Mouse (Mus musculus) intestine, postnatal 0 days (tissue): ENCODE measurements around the gene Gucy2d. TPM values are rescaled to one million over a fixed set of nuclear protein-coding genes. Genes with fewer than 3 reads are reported as not detected.

Experiments used
- ATAC-seq: fragments of 200-750 bp; cut with Nextera tagmentation; 2 replicates; pipeline ENCODE4 v1.8.0; 2017; ENCODE audit warnings: mild to moderate bottlenecking, moderate TSS enrichment, moderate library complexity
- H3K27ac ChIP-seq: fragments of 300-500 bp; sonication (generic); 2 replicates; pipeline ENCODE4 v1.5.1; 2014; ENCODE audit warnings: mild to moderate bottlenecking, low read depth, low read length, moderate library complexity
- H3K27me3 ChIP-seq: fragments of 300-500 bp; sonication (generic); replicated peaks from 2 replicates; pipeline ENCODE4 v1.6.1; 2014; ENCODE audit warnings: low read length, mixed read lengths; ENCODE audit not compliant: control insufficient read depth, insufficient read depth
- H3K36me3 ChIP-seq: fragments of 300-500 bp; sonication (generic); 2 replicates; pipeline ENCODE4 v1.6.1; 2014; ENCODE audit warnings: mild to moderate bottlenecking, moderate library complexity; ENCODE audit not compliant: control insufficient read depth, insufficient read depth
- H3K4me1 ChIP-seq: fragments of 300-500 bp; sonication (generic); replicated peaks from 2 replicates; pipeline ENCODE4 v1.6.1; 2014; ENCODE audit warnings: antibody characterized with exemption, low read length, mixed read lengths; ENCODE audit not compliant: control insufficient read depth, insufficient read depth
- H3K4me2 ChIP-seq: fragments of 300-500 bp; sonication (generic); replicated peaks from 2 replicates; pipeline ENCODE4 v1.6.1; 2014; ENCODE audit warnings: low read depth, mild to moderate bottlenecking, moderate library complexity
- H3K4me3 ChIP-seq: fragments of 300-500 bp; sonication (generic); 2 replicates; pipeline ENCODE4 v1.5.1; 2014; ENCODE audit warnings: low read depth, low read length
- H3K9ac ChIP-seq: fragments of 300-500 bp; sonication (generic); 2 replicates; pipeline ENCODE4 v1.6.1; 2014; ENCODE audit warnings: mild to moderate bottlenecking, low read depth, low read length
- H3K9me3 ChIP-seq: fragments of 300-500 bp; sonication (generic); 2 replicates; pipeline ENCODE4 v1.6.1; 2016; ENCODE audit warnings: mixed run types; ENCODE audit not compliant: control insufficient read depth
- CTCF ChIP-seq: sonication (generic); IDR thresholded peaks from 2 replicates; pipeline ENCODE4 v1.5.1; 2016; ENCODE audit warnings: low read depth, mild to moderate bottlenecking, control low read depth, antibody characterized with exemption, moderate library complexity
- WGBS: fragments of 180-500 bp; shearing (Covaris S2); extraction: QIAGEN DNeasy Blood & Tissue Kit; methylation state at CpG from one replicate; pipeline ENCODE4 v1.1.7; 2014; 5-methylcytosine and 5-hydroxymethylcytosine counted together
- polyA plus RNA-seq: library from polyadenylated mRNA; unstranded; fragments of >200 nt; fragmentation: Nextera tagmentation; extraction: Ambion mirVana; gene quantifications from 2 replicates; pipeline ENCODE4 v1.2.1, GENCODE M21; 2015

Gene Gucy2d
- polyA plus RNA-seq, 1 experiment from 2014 or later, result 4.5 TPM

DNA sequence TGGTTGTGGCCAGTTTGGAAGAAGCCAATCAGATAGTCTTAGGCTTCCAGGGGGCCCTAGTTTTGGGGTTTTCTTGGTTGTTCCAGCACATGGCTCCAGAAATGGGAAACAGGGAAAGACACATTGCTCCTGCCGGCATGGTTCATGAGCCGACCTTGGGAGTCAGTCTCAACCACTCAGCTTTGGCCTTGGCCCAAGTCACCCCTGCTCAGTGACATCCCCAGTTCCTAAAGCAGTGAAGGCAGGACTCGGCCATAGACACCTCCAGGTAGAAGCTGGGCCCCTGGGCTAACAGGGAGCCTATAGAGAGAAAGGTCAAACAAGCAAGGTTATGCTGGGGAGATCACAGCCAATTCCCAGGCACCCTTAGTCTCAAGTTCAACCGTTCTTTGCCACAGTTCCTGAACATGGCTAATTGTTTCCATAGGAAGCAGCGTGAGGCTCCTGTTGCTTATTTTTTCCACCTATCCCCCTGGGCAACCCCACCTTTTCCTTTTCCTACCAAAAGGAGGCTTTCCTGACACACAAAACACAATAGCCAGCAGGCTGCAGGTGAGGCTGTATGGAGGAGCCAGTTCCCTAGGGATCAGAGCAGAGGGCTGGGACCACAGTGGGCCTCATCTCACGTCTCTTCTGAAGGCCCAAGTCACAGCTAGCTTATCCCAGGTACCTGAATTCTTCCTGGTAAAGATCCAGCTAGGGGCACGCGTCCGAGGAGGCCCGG is 14.3 kb downstream of the Gucy2d start:
- no peaks in the 10 kb centered on the region for H3K27me3 ChIP-seq
- no peak overlapping the region for H3K9ac ChIP-seq
- WGBS, result 62% methylated on average over 10 of the region's 10 CpGs
- H3K27ac ChIP-seq, result no peak overlapping the region
- no peak overlapping the region for H3K4me3 ChIP-seq
- no peak overlapping the region for H3K4me2 ChIP-seq
- no peaks in the 10 kb centered on the region for H3K36me3 ChIP-seq
- ATAC-seq, result no peak
- H3K9me3 ChIP-seq, result no peaks in the 10 kb centered on the region
- TF ChIP-seq CTCF, result no peak
- H3K4me1 ChIP-seq, result no peaks in the 10 kb centered on the region

GRCm38 (mm10) chr7:98460319-98460718 is 20.1 kb downstream of the Gucy2d start:
- no peak for TF ChIP-seq CTCF
- H3K4me1 ChIP-seq, result no peaks in the 10 kb centered on the region
- H3K27me3 ChIP-seq, result no peaks in the 10 kb centered on the region
- H3K4me2 ChIP-seq, result no peak overlapping the region
- H3K4me3 ChIP-seq, result no peak overlapping the region
- WGBS, result 49% methylated on average over 7 of the region's 7 CpGs
- no peak overlapping the region for H3K9ac ChIP-seq
- no peaks in the 10 kb centered on the region for H3K9me3 ChIP-seq
- ATAC-seq, result no peak
- no peaks in the 10 kb centered on the region for H3K36me3 ChIP-seq
- no peak overlapping the region for H3K27ac ChIP-seq

GRCm38 (mm10) chr7:98469089-98469488 is 28.9 kb downstream of the Gucy2d start:
- H3K4me3 ChIP-seq, result no peak overlapping the region
- H3K36me3 ChIP-seq, result no peaks in the 10 kb centered on the region
- TF ChIP-seq CTCF, result no peak
- no peak for ATAC-seq
- no peaks in the 10 kb centered on the region for H3K4me1 ChIP-seq
- no peaks in the 10 kb centered on the region for H3K9me3 ChIP-seq
- H3K4me2 ChIP-seq, result no peak overlapping the region
- H3K27ac ChIP-seq, result no peak overlapping the region
- H3K27me3 ChIP-seq, result no peaks in the 10 kb centered on the region
- 52% methylated on average over 3 of the region's 3 CpGs for WGBS
- H3K9ac ChIP-seq, result no peak overlapping the region

GRCm38 (mm10) chr7:98472529-98472928 is 32.3 kb downstream of the Gucy2d start:
- no peak overlapping the region for H3K27ac ChIP-seq
- H3K9ac ChIP-seq, result no peak overlapping the region
- no peak overlapping the region for H3K4me3 ChIP-seq
- H3K27me3 ChIP-seq, result no peaks in the 10 kb centered on the region
- H3K4me2 ChIP-seq, result no peak overlapping the region
- no peaks in the 10 kb centered on the region for H3K36me3 ChIP-seq
- no peaks in the 10 kb centered on the region for H3K4me1 ChIP-seq
- 79% methylated on average over 2 of the region's 2 CpGs for WGBS
- ATAC-seq, result no peak
- no peaks in the 10 kb centered on the region for H3K9me3 ChIP-seq
- TF ChIP-seq CTCF, result no peak

DNA sequence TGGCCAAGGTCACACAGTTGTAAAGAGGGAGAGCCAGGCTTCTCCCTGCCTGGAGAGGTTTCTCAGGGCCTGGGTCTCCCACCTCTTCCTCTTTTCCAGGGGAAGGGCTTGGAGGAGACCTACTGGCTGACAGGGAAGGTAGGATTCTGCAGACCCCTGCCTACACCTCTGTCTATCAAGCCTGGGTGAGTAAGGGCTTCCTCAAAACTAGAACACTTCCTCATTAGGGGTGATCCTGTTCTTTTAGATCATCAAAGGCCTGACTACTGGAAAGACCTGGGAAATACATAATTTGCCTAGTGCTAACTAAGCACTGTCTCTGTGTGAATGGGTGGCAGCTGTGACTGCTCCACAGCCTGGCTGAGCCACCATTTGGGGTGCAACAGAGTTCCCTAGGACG is 34.3 kb downstream of the Gucy2d start:
- no peaks in the 10 kb centered on the region for H3K4me1 ChIP-seq
- H3K9me3 ChIP-seq, result no peaks in the 10 kb centered on the region
- no peak overlapping the region for H3K4me3 ChIP-seq
- WGBS, result 84% methylated on average over 1 of the region's 1 CpGs
- no peak overlapping the region for H3K4me2 ChIP-seq
- no peaks in the 10 kb centered on the region for H3K27me3 ChIP-seq
- TF ChIP-seq CTCF, result no peak
- ATAC-seq, result no peak
- H3K27ac ChIP-seq, result no peak overlapping the region
- H3K36me3 ChIP-seq, result no peaks in the 10 kb centered on the region
- no peak overlapping the region for H3K9ac ChIP-seq

- Histone ChIP-seq H3K27me3 (0 out of 2 replicates have a peak, but pooled peaks cover 3% of the 10 kb centered on the region), H3K9ac (no peak overlapping the region), H3K27ac (no peak overlapping the region), H3K4me2 (no peak overlapping the region), H3K9me3 (no peaks in the 10 kb centered on the region), H3K36me3 (no peaks in the 10 kb centered on the region), H3K4me3 (no peak overlapping the region), H3K4me1 (no peaks in the 10 kb centered on the region)
- no peak for ATAC-seq
- TF ChIP-seq CTCF, result no peak
- WGBS, result 81% methylated on average over 4 of the region's 4 CpGs
Observed at GRCm38 (mm10) chr7:98477153-98477552, 36.9 kb downstream of the Gucy2d start.
